Mouse (Mus musculus) inflammation-experienced regulatory T-cells, adult 6 months (primary cell): ENCODE results near the gene Dlgap4. TPM values are rescaled to one million over a fixed set of nuclear protein-coding genes. Genes with fewer than 3 reads are reported as not detected.

Experiments
- ATAC-seq: one replicate; pipeline ENCODE4 v1.8.0; 2017
- polyA plus RNA-seq, 3 experiments: library from polyadenylated mRNA; unstranded; fragments of 100-300 nt; shearing (Covaris generic); gene quantifications; one replicate each; pipeline ENCODE4 v1.2.1; 2017

The Dlgap4 gene
- polyA plus RNA-seq: 10 to 100 TPM; 58.0 to 75.9 (median 74.7) TPM

DNA sequence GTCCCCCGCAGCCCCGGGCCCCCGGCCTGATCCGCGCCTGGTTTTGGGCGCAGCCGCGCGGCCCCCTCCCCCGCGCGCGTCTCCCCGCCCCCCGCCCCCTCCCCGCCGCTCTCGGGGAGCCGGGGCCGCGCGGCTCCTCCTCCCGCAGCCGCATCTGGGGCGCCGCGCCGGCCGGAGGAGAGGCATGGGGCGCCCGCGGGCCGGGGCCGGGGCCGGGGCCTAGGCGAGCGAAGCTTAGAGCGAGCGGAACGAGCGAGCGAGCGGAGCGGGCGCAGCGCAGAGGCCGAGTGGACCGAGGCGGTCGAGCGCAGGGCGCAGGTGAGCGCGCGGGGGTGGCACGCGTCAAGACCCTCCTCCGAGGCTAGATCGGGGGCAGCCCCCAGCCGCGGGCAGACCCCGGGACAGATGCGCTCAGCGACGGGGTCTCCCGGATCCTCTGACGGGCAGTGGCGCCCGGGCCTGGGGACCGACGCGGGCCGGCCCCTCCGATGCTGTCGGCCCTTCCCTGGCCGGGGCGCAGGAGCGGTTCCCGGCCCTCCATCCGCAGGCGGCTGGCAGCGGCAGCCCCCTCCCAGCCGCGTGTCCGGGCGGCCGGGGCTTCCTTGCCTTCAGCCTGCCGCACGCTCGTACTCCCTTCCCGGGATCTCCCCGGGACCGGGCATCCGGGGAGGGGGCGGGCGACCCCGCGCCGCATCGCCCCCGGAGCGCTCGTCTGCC, at the start of gene Dlgap4:
Dlgap4 (plus strand) TSS at position 165 of the 717 bp plus-strand sequence.
- no peak for ATAC-seq

DNA sequence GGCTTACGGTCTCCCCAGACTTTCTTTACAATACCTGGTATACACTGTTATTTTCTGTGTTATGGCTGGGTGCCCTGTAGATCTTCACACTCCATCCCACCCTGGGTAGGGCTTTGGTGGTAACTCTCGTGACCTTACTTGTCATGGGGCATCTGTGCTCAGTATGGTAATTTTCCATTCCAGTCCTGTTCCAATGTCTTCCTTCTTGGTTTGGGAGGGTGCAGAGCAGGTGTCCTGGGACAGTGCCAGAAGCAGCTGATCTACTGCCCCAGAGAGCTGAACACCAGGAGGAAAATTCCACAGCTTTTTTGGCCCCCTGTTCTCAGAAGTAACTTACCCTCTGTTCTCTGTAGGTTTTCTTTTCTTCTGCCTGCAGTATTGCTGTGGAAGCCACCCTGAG, 47.0 kb upstream of the Dlgap4 start:
- ATAC-seq: no peak

DNA sequence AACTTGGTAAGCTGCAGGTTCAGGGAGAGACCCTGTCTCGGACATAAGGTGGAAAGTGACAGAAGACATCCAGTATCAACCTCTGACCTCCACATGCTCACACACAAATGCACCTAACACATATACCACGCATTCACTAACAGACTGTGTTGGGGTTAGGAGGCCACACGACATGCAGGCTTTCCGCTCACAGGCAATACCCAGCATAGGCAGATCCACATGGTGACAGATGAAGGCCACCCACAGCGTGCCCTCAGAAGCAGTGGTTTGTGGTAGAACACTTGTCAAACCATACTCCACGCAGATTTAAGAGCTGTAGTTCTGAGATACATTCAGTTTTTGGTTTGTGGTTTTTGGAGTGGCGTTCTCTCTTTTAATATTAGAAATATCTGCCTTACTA, 44.9 kb upstream of the Dlgap4 start:
- no peak for ATAC-seq

DNA sequence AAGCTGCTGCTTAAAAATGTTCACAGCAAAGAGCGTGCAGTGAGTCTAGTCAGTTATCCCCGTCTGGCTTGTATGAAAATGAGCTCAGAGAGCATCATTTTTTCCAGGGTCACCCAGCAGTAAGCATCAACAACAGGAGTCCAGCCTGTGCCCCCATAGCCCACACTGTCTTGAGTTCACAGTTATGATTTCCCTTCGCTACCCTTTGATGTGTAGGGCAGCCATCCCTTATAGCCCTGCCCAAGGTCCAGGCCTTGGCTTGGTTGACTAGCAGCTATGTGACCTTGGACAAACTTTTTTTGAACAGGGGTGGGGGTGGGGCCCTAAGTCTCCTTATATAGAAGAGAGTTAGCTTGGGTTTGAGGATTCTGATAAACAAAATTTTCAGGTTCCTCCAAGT, 44.2 kb upstream of the Dlgap4 start:
- no peak for ATAC-seq

DNA sequence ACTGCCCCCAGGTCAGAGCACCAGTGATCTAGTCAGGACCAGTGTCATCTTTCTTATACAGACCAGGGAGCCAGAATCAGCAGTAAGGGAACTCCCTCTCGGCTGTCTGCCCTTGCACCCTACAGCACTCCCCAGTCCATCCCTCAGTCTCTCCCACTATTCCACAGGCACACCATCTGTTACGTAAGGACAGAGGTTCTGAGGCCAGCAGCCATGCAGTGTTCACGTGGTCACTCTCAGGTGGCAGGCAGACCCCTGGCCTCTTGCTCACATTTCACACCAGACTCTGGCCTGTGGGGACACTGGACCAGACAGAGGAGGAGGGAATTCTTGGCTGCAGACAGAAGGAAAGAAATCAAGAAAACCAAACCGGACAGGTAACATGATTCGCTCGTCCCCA, 42.0 kb upstream of the Dlgap4 start:
- ATAC-seq: no peak

DNA sequence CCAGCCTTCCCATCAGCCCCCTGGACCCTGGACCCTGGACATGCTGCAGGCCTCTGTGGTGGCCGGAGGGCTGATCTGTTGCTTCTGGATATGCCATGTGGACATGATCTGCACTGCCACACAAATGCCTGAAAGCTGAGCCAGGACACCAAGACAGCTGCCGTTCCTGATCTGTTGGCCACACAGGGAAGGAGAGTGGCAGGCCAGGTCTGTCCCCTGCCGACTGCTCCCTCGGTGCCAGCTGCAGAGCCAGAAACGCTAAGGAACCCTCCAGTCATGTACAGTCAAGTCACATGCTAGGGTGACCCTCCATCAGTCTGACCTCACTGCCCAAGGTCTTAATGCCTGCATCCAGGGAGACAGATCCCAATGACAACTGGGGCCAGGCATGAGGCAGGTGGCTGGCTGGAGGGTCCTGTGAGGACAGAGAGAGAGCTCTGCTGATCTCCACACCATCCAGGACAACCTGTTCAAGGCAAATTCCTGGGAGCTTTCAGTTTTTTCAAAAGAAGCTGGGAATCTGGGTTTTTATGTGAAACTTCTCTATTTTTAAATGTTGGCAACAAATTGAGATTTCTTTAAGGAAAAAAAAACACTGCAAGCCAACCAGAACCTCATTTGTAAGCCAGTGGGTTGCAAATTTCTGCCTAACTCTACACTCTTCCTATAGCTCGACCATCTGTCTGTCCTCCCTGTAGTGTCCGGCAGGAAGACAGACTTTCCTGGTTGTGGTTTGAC, 36.5 kb upstream of the Dlgap4 start:
- ATAC-seq: no peak

- no peak for ATAC-seq
These were observed 33.0 kb upstream of the Dlgap4 start for GRCm38 (mm10) chr2:156580507-156580906.

- ATAC-seq: no peak
These were observed 32.3 kb upstream of the Dlgap4 start for GRCm38 (mm10) chr2:156581244-156581643.

DNA sequence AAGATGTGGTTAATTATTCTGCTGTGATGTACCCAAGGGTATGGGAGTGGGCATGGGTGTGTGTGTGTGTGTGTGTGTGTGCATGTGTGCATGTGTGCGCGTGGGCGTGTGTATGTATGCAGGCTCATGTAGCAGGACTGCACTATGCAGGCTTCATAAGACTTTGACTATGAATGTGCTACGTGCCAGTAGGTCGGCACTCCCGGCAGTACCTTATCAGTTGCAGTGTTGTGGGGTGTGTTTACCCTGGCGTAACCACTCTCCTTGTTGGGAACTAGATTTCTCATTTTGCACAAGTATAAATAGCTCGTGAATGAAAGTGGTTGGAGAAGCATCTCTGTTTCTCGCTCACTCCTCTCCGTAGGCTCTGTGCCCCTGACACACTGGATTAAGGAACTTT, 30.6 kb upstream of the Dlgap4 start:
- ATAC-seq: no peak

- ATAC-seq: no peak
These were observed 29.2 kb upstream of the Dlgap4 start for GRCm38 (mm10) chr2:156584154-156584796.

DNA sequence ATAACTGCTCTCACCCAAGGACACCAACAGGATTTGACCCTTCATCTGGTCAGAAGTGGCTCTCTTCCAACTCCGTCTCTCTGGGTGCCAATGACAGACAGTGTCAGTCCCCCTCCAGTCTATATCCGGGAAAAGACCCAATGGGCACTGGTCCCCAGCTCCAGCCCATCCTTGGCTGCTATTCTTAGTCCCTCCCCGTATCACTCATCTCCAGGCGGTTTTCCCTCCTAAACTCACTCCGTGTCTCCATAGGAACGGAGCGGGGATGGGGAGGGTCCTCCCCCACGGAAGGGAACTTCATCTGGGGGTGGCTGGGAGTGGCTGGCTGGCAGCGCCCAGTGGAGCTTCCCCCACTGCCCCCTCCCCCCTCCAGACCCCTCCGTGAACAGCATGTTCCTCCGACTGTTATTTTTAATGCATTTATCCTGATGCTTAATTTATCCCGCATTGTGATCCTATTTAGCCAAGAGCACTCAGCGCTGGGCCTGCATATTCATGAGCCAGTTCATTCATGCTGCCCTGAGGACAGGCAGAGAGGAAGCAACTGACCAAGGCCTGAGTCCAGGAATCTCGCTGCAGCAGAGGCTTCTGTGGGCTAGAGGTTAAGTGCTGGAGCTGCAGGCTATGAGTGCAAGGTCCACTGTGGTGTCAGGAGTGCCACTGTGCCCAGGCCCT, 28.6 kb upstream of the Dlgap4 start:
- no peak for ATAC-seq

GRCm38 (mm10) chr2:156589481-156589880, 24.0 kb upstream of the Dlgap4 start:
- ATAC-seq: no peak

- no peak for ATAC-seq
These were observed 18.5 kb upstream of the Dlgap4 start for GRCm38 (mm10) chr2:156594987-156595490.

GRCm38 (mm10) chr2:156602581-156602980, 10.9 kb upstream of the Dlgap4 start:
- ATAC-seq: no peak

GRCm38 (mm10) chr2:156603671-156604070, 9.8 kb upstream of the Dlgap4 start:
- no peak for ATAC-seq

DNA sequence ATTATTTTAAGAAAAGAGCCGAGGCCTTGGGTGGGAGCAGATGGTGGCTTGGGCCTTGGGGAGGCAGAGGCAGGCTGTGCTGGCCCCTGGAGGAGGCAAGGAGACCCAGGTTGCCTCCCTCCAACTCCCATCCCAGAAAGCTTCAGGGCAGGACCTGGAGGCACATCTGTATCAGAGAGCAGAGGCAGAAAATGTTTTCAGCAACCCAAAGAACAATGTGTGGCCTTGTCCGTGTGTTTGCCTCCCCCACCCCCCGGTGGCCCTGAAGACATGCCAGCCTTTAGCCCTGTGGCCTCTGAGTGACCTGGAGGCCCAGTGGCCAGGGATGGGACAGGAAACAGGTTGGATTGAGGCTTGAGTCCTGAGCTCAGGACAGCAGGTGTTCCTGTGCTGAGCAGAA, 8.4 kb upstream of the Dlgap4 start:
- ATAC-seq: no peak

- no peak for ATAC-seq
These were observed 7.5 kb upstream of the Dlgap4 start for GRCm38 (mm10) chr2:156605971-156606370.

GRCm38 (mm10) chr2:156613081-156613540, 394 bp upstream of the Dlgap4 start:
- no peak for ATAC-seq

GRCm38 (mm10) chr2:156614258-156614556, 702 bp downstream of the Dlgap4 start:
- ATAC-seq: no peak

- no peak for ATAC-seq
These were observed 1.5 kb downstream of the Dlgap4 start for GRCm38 (mm10) chr2:156614661-156615654.

- no peak for ATAC-seq
These were observed 3.0 kb downstream of the Dlgap4 start for GRCm38 (mm10) chr2:156616513-156616912.

DNA sequence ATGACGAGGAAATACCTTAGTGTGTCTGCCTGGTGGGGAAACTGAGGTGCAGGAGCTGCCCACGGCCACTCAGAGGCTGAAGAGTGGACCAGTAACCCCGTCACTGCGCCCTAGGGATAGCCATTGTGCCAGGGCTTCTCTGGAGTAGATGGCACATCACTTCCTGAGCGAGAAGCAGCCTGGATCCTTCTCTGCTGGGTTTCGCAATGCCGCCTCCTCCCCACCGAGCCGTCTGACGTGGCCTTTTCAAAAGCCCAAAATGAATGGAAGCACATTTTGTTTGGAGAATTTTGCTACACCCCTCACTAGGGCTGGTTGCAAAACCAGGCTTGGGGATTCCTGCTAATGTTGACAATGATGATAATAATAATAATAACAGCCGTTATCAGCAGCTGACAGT, 4.0 kb downstream of the Dlgap4 start:
- no peak for ATAC-seq
